15 mouse cellular contexts compared by ENCODE assay signal in the genomic region with DNA sequence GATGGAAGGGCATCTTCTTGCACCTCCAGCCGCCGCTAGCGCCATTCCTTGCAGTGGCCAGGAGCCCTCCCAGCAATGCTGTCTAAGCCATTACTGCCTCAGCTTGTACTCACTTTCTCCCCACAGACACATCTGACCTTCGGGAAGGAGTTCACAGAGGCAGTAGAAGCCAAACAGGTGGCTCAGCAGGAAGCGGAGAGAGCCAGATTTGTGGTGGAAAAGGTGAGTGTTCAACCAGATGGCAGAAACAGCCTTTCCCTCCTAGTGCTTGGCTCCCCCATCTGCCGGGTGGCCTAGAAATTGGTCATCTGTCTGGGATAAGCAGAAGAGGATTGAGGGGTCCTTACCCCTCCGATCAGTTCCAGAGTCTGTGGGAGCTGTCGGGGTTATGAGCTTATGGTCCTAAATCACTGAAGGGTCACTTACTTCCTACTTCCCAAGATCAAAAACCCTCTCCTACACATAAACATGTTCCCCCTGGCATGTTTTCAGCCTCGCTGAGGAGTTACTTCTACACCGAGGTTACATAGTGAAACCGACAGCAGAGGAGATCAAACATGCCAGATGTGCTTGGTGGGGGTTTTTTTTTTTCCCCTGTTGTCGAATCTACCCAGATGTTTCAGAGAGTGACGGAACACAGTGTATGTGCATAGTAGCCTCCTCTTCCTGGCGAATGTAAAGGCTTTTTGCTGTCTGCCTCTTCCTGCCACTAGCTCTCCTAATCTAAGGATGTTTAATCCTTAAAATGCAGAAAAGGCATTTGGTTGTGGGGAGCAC.
"Had no signal": no experiment of that assay in that cellular context is flagged by ENCODE, and none has a peak within 500 bp of the region (broad histone marks: within the 10 kb centered on the region; RNA-seq: fewer than 3 reads in every experiment).

No protein-coding gene starts in this region.

- DNase-seq: kidney, adult 11 months; kidney, postnatal 14 days; lung, embryonic 14.5 days; lung, postnatal 10 days; lung, postnatal 4 days; retina, postnatal 1 day; right cerebral cortex, postnatal 4 days; spleen, adult 18-20 months; thymus, adult 2 months; thymus, postnatal 36 days had no signal

- H3K27ac ChIP-seq: kidney, embryonic 15.5 days; liver, embryonic 15.5 days; midbrain, embryonic 15.5 days; neural tube, embryonic 12.5 days had no signal

- H3K4me3 ChIP-seq: kidney, embryonic 15.5 days; liver, embryonic 15.5 days; midbrain, embryonic 15.5 days; neural tube, embryonic 12.5 days had no signal

- ATAC-seq: midbrain, embryonic 15.5 days had no signal

- H3K4me2 ChIP-seq: kidney, embryonic 15.5 days; liver, embryonic 15.5 days; lung, embryonic 14.5 days; midbrain, embryonic 11.5 days; midbrain, embryonic 15.5 days; neural tube, embryonic 12.5 days had no signal

- H3K27me3 ChIP-seq: kidney, embryonic 15.5 days; liver, embryonic 15.5 days; midbrain, embryonic 15.5 days; neural tube, embryonic 12.5 days had no signal

- H3K9me3 ChIP-seq: kidney, embryonic 15.5 days; liver, embryonic 15.5 days; midbrain, embryonic 15.5 days; neural tube, embryonic 12.5 days had no signal

- H3K4me1 ChIP-seq: midbrain, embryonic 15.5 days had no signal

- H3K9ac ChIP-seq: kidney, embryonic 15.5 days; liver, embryonic 15.5 days; lung, embryonic 14.5 days; midbrain, embryonic 15.5 days; neural tube, embryonic 12.5 days had no signal
